Mouse (Mus musculus): ENCODE data around the gene Gm4450. TPM values are rescaled to one million over a fixed set of nuclear protein-coding genes. Genes with fewer than 3 reads are reported as not detected.
"Not testable (repeated sequence)": the region's sequence is repeated elsewhere in the genome, so short reads cannot be mapped to it uniquely, and the experiment has no call there.

The Gm4450 gene
- polyA plus RNA-seq, 1 experiment from 2014 or later: 0.20 TPM

DNA sequence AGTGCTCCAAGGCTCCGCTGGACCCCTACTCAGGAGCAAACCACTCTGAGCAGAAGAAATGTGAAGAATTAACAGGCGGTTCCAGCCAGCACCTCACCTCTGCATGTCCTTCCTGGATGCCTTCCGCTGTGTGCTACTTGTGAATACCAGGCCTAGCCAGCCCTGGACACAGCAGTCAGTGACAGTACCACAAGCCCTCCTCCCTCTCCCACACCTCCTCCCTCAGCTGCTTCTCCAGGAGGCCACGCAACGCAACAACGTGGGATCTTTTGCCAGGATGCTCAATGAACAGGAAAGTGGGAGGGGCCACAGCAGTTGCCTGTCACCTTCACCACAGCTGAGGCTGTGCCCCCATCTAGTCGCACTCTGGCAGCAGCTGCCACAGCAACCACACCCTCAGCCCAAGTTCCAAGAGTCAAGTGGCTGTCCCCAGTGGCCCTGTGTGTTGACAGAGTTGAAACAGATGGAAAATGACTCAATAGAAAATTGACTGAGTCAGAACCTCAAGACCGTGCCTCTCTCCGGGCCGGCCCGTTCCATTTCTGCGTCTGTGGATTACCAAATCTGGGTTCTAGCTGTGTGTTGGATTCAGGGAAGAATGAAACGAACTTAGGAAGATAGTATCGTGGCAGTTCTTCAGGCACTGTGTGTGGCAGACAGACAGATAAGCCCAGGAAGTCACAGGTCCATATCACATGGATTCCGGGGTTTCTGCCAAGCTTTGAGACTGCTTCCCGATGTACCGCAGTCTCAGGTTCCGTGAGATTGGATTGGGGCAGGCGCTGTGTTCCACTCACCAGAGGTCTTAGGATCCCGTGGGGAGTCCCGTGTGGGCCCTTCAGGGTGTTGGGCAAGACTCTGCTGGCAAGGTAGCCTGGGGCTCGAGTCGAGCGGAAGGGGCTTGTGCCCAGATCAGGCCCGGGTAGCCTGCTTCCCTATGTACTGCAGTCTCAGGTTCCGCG is 46.0 kb downstream of the Gm4450 start:
- H3K27me3 ChIP-seq (ENCODE audit: insufficient read depth, poor library complexity, severe bottlenecking); H3K4me3 ChIP-seq; H3K9me3 ChIP-seq; H3K36me3 ChIP-seq; H3K27ac ChIP-seq; DNase-seq (ENCODE audit: low spot score): not testable (repeated sequence)
- 70% methylated on average over 16 of the region's 27 CpGs for WGBS
- H3K4me1 ChIP-seq: peaks cover 55% of the 10 kb centered on the region

DNA sequence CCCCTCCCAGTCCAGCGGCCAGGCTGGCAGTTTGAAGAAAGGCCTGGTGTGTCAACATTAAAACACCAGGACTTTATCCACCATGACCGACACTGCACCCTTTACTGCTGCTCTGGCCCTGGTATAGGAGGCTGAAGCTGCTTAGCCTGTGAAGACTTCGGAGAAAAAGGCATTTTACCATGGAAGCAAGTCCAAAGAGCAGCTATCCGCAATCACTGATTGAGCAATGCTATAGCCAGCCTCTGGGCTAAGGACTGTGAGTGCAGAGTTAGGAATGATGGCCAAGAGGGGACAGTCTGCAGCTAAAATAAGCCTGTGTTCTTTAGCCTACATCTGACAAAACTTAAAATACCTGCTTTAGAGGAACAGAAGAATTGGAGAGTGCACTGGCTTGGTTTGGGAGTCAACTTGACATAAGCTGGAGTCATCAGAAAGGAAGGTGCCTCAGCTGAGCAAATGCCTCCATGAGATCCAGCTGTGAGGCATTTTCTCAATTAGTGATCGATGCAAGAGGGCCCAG is 49.6 kb downstream of the Gm4450 start:
- not testable (repeated sequence) for H3K4me3 ChIP-seq; H3K36me3 ChIP-seq; H3K27me3 ChIP-seq (ENCODE audit: insufficient read depth, poor library complexity, severe bottlenecking); H3K9me3 ChIP-seq
- Histone ChIP-seq H3K4me1 (peaks cover 25% of the 10 kb centered on the region), H3K27ac (peak overlapping the region; percentile 76; the same call in 1 of the 2 replicates)
- 46% methylated on average over 5 of the region's 5 CpGs for WGBS
- peak; percentile 24 for DNase-seq (ENCODE audit: low spot score)

DNA sequence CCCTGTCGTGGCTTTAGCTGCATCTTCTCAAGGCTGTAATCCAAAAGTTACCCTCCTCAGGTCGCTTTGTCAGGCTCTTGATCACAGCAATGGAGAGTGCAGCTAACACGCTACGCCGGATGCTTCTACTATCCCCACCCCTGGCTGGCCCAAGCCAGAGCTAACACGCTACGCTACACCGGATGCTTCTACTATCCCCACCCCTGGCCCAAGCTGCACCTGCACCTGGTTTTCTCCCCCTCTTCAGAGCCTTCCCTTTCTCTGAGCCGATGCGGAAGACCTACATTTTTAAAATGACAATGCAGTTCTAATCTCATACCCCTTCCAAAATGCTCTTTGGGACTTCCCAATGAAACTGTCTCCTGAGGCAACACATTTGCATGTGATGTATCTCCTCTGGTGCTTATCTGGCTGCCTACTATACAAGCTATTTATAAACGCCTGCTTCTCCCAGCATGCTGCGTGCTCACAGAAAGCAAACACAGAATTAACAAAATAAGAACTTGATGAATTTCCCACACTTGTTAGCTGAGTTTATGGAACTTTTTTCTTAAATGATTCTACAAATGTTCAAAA is 50.3 kb downstream of the Gm4450 start:
- H3K27me3 ChIP-seq (ENCODE audit: insufficient read depth, poor library complexity, severe bottlenecking); H3K36me3 ChIP-seq; H3K9me3 ChIP-seq; H3K4me3 ChIP-seq: not testable (repeated sequence)
- peak; percentile 70 for DNase-seq (ENCODE audit: low spot score)
- peaks cover 25% of the 10 kb centered on the region for H3K4me1 ChIP-seq
- H3K27ac ChIP-seq: peak overlapping the region; percentile 62; the same call in 1 of the 2 replicates
- WGBS: 42% methylated on average over 12 of the region's 12 CpGs

GRCm38 (mm10) chr3:98405877-98406276 is 51.0 kb downstream of the Gm4450 start:
- not testable (repeated sequence) for H3K4me3 ChIP-seq; DNase-seq (ENCODE audit: low spot score); H3K9me3 ChIP-seq; H3K27me3 ChIP-seq (ENCODE audit: insufficient read depth, poor library complexity, severe bottlenecking); H3K36me3 ChIP-seq; H3K27ac ChIP-seq
- H3K4me1 ChIP-seq: peaks cover 25% of the 10 kb centered on the region
- WGBS: 89% methylated on average over 6 of the region's 6 CpGs

- not testable (repeated sequence) for H3K9me3 ChIP-seq; H3K4me3 ChIP-seq; H3K36me3 ChIP-seq; H3K27me3 ChIP-seq (ENCODE audit: insufficient read depth, poor library complexity, severe bottlenecking); H3K27ac ChIP-seq
- peaks cover 25% of the 10 kb centered on the region for H3K4me1 ChIP-seq
- peak; percentile 70 for DNase-seq (ENCODE audit: low spot score)
- WGBS: 70% methylated on average over 9 of the region's 9 CpGs
Observed at GRCm38 (mm10) chr3:98404268-98404895, 52.5 kb downstream of the Gm4450 start.

Other genes starting within 250 kb of the Gm4450 start
- gene Reg4, start 235.0 kb downstream of the Gm4450 start, polyA plus RNA-seq (2016; fragmentation: Nextera tagmentation; extraction: Ambion mirVana): not detected in 2 replicates
- 4.4 and 5.6 TPM in 2 replicates for gene Hmgcs2, start 176.7 kb downstream of the Gm4450 start, polyA plus RNA-seq (2016; fragmentation: Nextera tagmentation; extraction: Ambion mirVana)
- 157 and 310 TPM in 2 replicates for gene Phgdh, start 117.1 kb downstream of the Gm4450 start, polyA plus RNA-seq (2016; fragmentation: Nextera tagmentation; extraction: Ambion mirVana)
- 7.3 and 10.0 TPM in 2 replicates for gene Zfp697, start 74.7 kb downstream of the Gm4450 start, polyA plus RNA-seq (2016; fragmentation: Nextera tagmentation; extraction: Ambion mirVana)
- gene Hsd3b4, start 53.4 kb upstream of the Gm4450 start, polyA plus RNA-seq (2016; fragmentation: Nextera tagmentation; extraction: Ambion mirVana): 0.09 TPM in 1 of 2 replicates, not detected in the other
- 0.09 TPM in 1 of 2 replicates, not detected in the other for gene Gm10681, start 131.7 kb upstream of the Gm4450 start, polyA plus RNA-seq (2016; fragmentation: Nextera tagmentation; extraction: Ambion mirVana)
- gene Hsd3b5, start 173.1 kb upstream of the Gm4450 start, polyA plus RNA-seq (2016; fragmentation: Nextera tagmentation; extraction: Ambion mirVana): not detected in 2 replicates

All from heart, embryonic 10.5 days (tissue).